Mouse (Mus musculus) forebrain, postnatal 0 days (tissue): ENCODE measurements at regions not wholly inside any gene's neighbourhood (a gene's known extent, or its start where the extent isn't known, plus 50 kb on each side); places are given as distances from the start of the nearest gene placed in this dataset.

Experiments
- ATAC-seq: fragments of 200-750 bp; cut with Nextera tagmentation; 2 replicates; pipeline ENCODE4 v1.8.0; 2017; ENCODE audit warnings: mild to moderate bottlenecking, moderate library complexity
- DNase-seq: peaks from one replicate; pipeline ENCODE4 v3.0.0-alpha.2; 2015
- H3K27ac ChIP-seq: fragments of 300-500 bp; sonication (generic); 2 replicates; pipeline ENCODE4 v1.5.1; 2014; ENCODE audit warnings: low read depth, mild to moderate bottlenecking, antibody characterized with exemption, low read length, moderate library complexity, mixed read lengths
- H3K27me3 ChIP-seq: fragments of 300-500 bp; sonication (generic); 2 replicates; pipeline ENCODE4 v1.6.1; 2014; ENCODE audit warnings: mild to moderate bottlenecking, low read length, mixed read lengths; ENCODE audit not compliant: insufficient read depth
- H3K36me3 ChIP-seq: fragments of 300-500 bp; sonication (generic); 2 replicates; pipeline ENCODE4 v1.6.1; 2014; ENCODE audit warnings: mild to moderate bottlenecking, moderate library complexity; ENCODE audit not compliant: insufficient read depth
- H3K4me1 ChIP-seq: fragments of 300-500 bp; sonication (generic); 2 replicates; pipeline ENCODE4 v1.6.1; 2014; ENCODE audit warnings: antibody characterized with exemption; ENCODE audit not compliant: insufficient read depth
- H3K4me2 ChIP-seq: fragments of 300-500 bp; sonication (generic); 2 replicates; pipeline ENCODE4 v1.6.1; 2014; ENCODE audit warnings: low read depth, mild to moderate bottlenecking, moderate library complexity
- H3K4me3 ChIP-seq: fragments of 300-500 bp; sonication (generic); 2 replicates; pipeline ENCODE4 v1.5.1; 2014; ENCODE audit warnings: low read depth, low read length, mixed read lengths
- H3K9ac ChIP-seq: fragments of 300-500 bp; sonication (generic); 2 replicates; pipeline ENCODE4 v1.6.1; 2014; ENCODE audit warnings: mild to moderate bottlenecking
- H3K9me3 ChIP-seq: fragments of 300-500 bp; sonication (generic); 2 replicates; pipeline ENCODE4 v1.6.1; 2016; ENCODE audit warnings: low read length
- CTCF ChIP-seq: sonication (generic); IDR thresholded peaks from 2 replicates; pipeline ENCODE4 v1.5.1; 2016; ENCODE audit warnings: antibody characterized with exemption, control low read depth, low read depth
- WGBS: fragments of 180-500 bp; shearing (Covaris S2); extraction: QIAGEN DNeasy Blood & Tissue Kit; methylation state at CpG from one replicate; pipeline ENCODE4 v1.1.7; 2014; 5-methylcytosine and 5-hydroxymethylcytosine counted together

DNA sequence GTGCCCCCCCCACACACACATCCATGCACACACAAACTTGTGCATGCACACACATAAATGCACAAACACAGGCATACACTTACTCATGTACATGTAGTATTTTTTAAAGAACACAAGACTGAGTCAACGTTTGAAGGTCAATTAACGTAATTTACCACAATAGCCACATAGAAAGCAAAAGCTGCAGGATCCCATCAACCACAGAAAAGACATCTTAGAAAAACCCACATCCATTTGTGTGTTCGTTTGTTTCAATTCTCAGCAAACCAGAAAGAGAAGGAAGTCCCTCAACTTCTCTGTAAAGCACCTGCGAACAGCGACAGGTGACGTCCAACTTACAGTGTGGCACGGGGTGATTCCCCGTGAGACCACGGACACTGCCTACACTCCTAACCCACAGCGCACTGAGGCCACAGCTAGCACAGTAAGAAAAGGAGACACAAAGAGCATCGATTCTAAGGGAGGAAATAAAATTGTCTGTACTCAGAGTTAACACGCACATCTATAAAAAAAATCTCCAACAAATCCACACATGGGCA, 53.8 kb downstream of the Dio3 start:
- Histone ChIP-seq H3K27me3 (no peaks in the 10 kb centered on the region), H3K9me3 (no peaks in the 10 kb centered on the region), H3K4me1 (no peaks in the 10 kb centered on the region), H3K9ac (no peak overlapping the region), H3K27ac (no peak overlapping the region), H3K36me3 (no peaks in the 10 kb centered on the region), H3K4me2 (no peak overlapping the region), H3K4me3 (no peak overlapping the region)
- 91% methylated on average over 12 of the region's 12 CpGs for WGBS
- DNase-seq (no peak), ATAC-seq (no peak)
- no peak for TF ChIP-seq CTCF

DNA sequence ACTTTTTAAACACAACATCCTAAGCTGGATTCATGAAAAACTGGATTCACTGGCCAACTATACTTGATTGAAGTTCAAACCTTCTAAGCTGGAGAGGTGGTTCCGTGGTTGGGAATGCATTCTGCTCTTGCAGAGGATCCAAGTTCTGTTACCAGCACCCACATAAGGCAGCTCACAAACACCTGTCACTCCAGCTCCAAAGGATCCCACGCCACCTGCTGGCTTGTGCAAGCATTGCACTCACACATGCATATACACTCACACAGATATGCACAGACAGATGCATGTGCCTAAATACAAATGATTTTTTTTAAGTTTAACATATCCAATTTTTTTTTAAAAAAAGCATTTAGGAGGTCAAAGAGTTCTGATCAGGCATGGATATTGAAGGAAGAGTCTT, 55.7 kb downstream of the Dio3 start:
- DNase-seq (no peak), ATAC-seq (no peak)
- WGBS, result 73% methylated on average over 2 of the region's 2 CpGs
- Histone ChIP-seq H3K36me3 (no peaks in the 10 kb centered on the region), H3K4me3 (no peak overlapping the region), H3K4me2 (no peak overlapping the region), H3K27me3 (no peaks in the 10 kb centered on the region), H3K27ac (no peak overlapping the region), H3K4me1 (no peaks in the 10 kb centered on the region), H3K9ac (no peak overlapping the region), H3K9me3 (no peaks in the 10 kb centered on the region)
- TF ChIP-seq CTCF, result peak; percentile 29; the same call in 1 of the 2 replicates

DNA sequence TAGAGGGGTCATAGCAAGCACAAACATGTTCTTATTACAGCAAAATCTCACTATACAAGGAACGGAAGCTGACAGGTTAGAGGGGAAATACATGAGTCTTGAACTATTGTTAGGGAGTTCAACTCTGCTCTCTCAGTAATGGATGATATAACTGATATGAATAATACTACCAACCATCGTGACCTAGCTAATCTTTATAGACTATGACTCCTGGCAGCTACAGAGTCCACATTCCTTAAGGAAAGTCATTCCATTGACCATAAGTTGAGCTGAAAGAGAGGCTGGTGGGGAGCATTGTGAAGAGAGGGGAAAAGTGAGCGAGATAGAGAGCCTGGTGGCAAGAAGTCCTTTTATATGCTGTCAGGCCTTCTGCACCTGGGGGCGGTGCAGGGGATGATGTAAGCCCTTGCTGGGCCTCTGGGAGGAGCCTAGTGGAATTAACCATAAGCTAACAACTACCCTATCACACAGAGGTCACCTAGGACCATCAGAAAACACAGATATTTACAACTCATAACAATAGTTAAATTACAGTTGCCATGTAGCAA, 65.5 kb downstream of the Dio3 start:
- Histone ChIP-seq H3K9ac (no peak overlapping the region), H3K36me3 (no peaks in the 10 kb centered on the region), H3K4me3 (no peak overlapping the region), H3K27ac (no peak overlapping the region), H3K27me3 (no peaks in the 10 kb centered on the region), H3K4me2 (no peak overlapping the region), H3K4me1 (no peaks in the 10 kb centered on the region), H3K9me3 (no peaks in the 10 kb centered on the region)
- DNase-seq (no peak), ATAC-seq (no peak)
- WGBS, result 72% methylated on average over 4 of the region's 4 CpGs
- TF ChIP-seq CTCF, result no peak

DNA sequence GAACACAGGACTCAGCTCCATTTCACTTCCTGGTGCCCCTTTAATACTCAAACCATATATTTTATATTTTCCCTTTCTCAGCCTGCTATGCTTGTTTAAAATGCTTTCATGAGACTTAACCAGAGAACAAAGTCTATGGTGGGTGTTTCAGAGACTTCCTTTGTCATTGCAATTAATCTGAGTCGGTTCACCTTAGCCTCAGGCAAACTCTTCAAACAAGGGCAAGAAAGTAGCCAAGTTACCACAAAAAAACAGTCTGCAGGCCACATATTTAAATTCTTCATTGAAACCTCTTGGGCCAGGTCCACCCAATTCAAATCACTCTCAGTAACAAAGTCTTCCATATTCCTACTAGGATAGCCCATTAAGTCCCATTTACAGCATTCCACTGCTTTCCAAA, 70.8 kb downstream of the Dio3 start:
- TF ChIP-seq CTCF, result no peak
- no peak overlapping the region for H3K27ac ChIP-seq
- H3K27me3 ChIP-seq, result no peaks in the 10 kb centered on the region
- H3K4me1 ChIP-seq, result no peaks in the 10 kb centered on the region
- ATAC-seq, result no peak
- H3K4me3 ChIP-seq, result no peak overlapping the region
- H3K9me3 ChIP-seq, result no peaks in the 10 kb centered on the region
- H3K36me3 ChIP-seq, result no peaks in the 10 kb centered on the region
- H3K4me2 ChIP-seq, result no peak overlapping the region
- DNase-seq, result no peak
- WGBS, result 53% methylated on average over 1 of the region's 1 CpGs
- no peak overlapping the region for H3K9ac ChIP-seq

DNA sequence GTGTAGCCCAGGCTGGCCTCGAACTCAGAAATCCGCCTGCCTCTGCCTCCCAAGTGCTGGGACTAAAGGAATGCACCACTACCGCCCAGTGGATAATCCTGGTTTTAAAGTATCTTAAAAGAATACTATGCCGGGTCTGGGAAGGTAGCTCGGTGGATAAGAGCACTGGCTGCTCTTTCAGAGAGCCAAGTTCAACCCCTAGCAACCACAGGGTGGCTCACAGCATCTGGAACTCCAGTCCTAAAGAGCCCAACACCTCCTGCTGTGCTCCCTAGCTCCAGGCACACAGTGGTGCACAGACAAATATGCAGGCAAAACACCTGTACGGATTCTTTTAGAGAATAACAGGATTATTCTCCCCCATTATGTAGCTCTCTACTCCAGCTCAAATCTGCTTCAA, 77.0 kb downstream of the Dio3 start:
- H3K27ac ChIP-seq, result no peak overlapping the region
- no peak overlapping the region for H3K4me3 ChIP-seq
- no peak overlapping the region for H3K9ac ChIP-seq
- ATAC-seq (no peak), DNase-seq (no peak)
- H3K27me3 ChIP-seq, result no peaks in the 10 kb centered on the region
- H3K9me3 ChIP-seq, result no peaks in the 10 kb centered on the region
- H3K4me1 ChIP-seq, result no peaks in the 10 kb centered on the region
- H3K36me3 ChIP-seq, result no peaks in the 10 kb centered on the region
- WGBS, result 71% methylated on average over 6 of the region's 6 CpGs
- no peak overlapping the region for H3K4me2 ChIP-seq
- TF ChIP-seq CTCF, result no peak

DNA sequence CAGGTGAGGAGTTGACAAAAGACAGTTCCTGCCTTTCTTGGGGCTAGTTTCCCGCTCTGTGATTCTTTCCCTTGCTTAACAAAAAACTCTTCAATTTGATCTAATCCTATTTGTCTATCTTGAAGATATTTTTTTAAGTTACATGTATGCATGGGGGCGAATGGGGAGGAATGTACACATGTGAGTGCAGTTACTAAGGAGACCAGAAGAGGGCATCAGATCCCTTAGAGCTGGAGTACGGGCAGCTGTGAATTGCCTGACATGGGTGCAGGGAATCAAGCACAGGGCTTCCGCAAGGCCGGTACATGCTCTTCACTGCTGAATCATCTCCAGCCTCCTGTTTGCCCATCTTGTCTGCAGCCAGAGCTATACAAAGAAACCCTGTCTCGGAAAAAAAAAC, 79.8 kb upstream of the Ppp2r5c start:
- Histone ChIP-seq H3K4me2 (no peak overlapping the region), H3K9me3 (no peaks in the 10 kb centered on the region), H3K4me1 (no peaks in the 10 kb centered on the region), H3K9ac (no peak overlapping the region), H3K4me3 (no peak overlapping the region), H3K27ac (no peak overlapping the region), H3K27me3 (no peaks in the 10 kb centered on the region), H3K36me3 (no peaks in the 10 kb centered on the region)
- ATAC-seq (no peak), DNase-seq (no peak)
- no peak for TF ChIP-seq CTCF
- WGBS, result 99% methylated on average over 6 of the region's 6 CpGs

DNA sequence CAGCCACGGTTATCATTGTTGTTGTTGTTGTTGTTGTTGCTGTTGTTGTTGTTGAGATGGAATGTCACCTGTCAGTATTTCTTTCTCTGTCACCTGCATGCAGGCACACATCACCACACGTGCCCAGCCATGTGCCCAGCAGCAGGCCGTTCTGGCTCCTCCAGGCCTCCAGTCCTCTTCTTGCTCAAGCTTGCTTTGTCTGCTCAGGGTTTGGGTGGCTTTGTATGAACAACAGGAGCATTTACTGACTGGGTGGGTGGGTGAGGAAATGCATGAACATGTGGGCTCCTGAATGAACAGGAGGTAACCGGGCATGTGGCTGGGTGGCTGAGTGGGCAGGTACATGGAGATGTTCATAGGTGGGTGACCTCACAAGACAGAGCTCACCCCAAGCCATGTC, 79.1 kb upstream of the Ppp2r5c start:
- no peak for TF ChIP-seq CTCF
- Histone ChIP-seq H3K9ac (no peak overlapping the region), H3K27ac (no peak overlapping the region), H3K4me1 (no peaks in the 10 kb centered on the region), H3K4me3 (no peak overlapping the region), H3K9me3 (no peaks in the 10 kb centered on the region), H3K4me2 (no peak overlapping the region), H3K36me3 (no peaks in the 10 kb centered on the region), H3K27me3 (no peaks in the 10 kb centered on the region; the same call in 1 of the 2 replicates)
- no peak for ATAC-seq
- WGBS, result 84% methylated on average over 4 of the region's 4 CpGs
- no peak for DNase-seq
